Mouse (Mus musculus) adrenal gland, postnatal 4 days (tissue): ENCODE results near the gene Cdk5r1. TPM values are rescaled to one million over a fixed set of nuclear protein-coding genes. Genes with fewer than 3 reads are reported as not detected.
"Not testable (repeated sequence)": the region's sequence is repeated elsewhere in the genome, so short reads cannot be mapped to it uniquely, and the experiment has no call there.

Source experiments
- DNase-seq, 2 experiments: peaks; one replicate each; pipeline ENCODE4 v3.0.0; 2021 to 2022; ENCODE audit warnings: low spot score in 2 of 2, mixed read lengths in 2 of 2
- long read RNA-seq, 2 experiments: library from polyadenylated mRNA; stranded (forward); transcript quantifications; one replicate each; pipeline ENCODE4 v2.0.0; 2021
- total RNA-seq, 2 experiments: library from RNA; stranded (reverse); gene quantifications; 2 replicates each; pipeline ENCODE4 v1.2.3; 2021

The Cdk5r1 gene
- total RNA-seq = 1 to 10 TPM; 8.0 to 9.6 TPM
- long read RNA-seq, experiment 1, full-length matches to known transcripts = 2 of 2 reads
- long read RNA-seq, experiment 1, partial matches to known transcripts = 0 of 2 reads
- long read RNA-seq, experiment 1, other reads (novel, unspliced or antisense) = 0 of 2 reads
- long read RNA-seq, experiment 2, full-length matches to known transcripts = 7 of 7 reads
- long read RNA-seq, experiment 2, partial matches to known transcripts = 0 of 7 reads
- long read RNA-seq, experiment 2, other reads (novel, unspliced or antisense) = 0 of 7 reads

DNA sequence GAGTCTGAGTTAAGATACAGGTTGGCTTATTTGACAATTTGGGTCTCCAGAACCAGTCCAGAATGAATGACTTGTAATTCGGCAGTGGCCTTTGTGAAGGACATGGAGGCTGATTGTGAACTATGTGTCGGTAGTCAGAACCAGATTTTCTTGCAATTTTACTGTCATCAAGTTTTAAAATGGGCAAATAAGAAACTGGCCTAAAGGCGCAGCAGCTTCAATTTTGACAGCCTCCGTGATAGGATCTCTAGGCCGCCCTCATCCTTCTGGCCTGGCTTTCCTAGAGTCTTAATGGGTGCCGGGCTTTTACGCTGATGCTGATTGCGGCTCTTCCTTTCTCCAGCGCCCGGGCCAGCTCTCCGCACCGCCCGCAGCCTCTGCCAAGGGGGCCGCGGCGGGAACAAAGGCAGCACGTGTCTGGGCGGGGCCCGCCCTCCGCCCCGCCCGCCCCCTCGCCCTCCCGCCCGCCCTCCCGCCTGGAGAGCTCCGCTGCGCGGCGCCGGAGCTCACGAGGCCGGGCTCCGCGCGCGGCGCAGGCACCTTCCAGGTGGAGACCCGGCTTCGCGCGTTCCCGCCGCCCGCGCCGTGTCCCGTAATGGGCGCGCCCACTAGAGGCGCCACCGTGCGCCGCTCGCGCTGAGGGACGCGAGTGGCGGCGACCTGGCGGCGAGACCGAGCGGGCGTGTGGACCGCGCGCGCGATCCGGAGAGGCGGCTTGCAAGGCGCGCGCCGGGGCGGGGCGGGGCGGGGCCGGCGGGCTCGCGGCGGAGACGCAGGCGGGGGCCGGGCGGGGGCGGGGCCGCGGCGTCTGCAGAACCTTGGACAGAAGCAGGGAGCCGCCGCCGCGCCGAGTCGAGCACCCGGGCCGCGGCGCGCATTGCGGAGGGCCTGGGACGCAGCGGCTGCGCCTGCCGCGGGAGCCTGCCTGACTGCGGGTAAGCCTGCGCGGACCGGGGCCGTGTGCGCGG lies at the start of gene Cdk5r1:
Gene Cdk5r1, plus strand, starts transcription at position 802 of the 968 bp plus-strand sequence.
- peak; percentile 67 to 72 for DNase-seq

DNA sequence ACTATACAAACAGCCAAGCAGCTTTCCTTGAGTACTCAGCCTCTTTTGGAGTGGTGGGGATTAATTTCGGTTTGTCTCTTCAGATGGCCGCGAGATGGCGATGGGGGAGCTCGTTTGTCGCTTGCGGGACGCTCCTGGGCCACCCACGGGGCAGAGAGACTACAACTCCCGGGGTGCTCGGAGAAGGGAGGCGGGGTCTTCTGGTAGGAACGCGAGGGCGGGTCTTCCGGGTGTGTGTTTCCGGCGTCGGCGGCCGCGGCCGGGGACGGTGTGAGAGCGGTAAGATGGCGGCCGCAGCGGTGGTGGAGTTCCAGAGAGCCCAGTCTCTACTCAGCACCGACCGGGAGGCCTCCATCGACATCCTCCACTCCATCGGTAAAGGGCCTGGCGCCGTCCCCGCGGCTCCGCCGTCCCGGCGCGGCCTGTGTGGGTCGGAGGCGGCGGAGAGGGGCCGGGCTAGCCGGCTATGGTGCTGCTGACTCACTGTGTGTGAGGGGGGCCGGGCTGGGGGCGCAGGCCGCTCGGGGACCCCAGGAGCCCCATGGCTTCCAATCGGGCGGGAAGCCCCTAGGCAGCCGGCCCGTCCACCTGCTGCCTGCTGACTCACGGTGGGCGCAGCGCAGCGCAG lies 48.3 kb upstream of the Cdk5r1 start, which contains the start of gene Psmd11:
Gene Psmd11, plus strand, starts transcription at position 235 of the 628 bp plus-strand sequence.
- peak; percentile 80 to 92 for DNase-seq

DNA sequence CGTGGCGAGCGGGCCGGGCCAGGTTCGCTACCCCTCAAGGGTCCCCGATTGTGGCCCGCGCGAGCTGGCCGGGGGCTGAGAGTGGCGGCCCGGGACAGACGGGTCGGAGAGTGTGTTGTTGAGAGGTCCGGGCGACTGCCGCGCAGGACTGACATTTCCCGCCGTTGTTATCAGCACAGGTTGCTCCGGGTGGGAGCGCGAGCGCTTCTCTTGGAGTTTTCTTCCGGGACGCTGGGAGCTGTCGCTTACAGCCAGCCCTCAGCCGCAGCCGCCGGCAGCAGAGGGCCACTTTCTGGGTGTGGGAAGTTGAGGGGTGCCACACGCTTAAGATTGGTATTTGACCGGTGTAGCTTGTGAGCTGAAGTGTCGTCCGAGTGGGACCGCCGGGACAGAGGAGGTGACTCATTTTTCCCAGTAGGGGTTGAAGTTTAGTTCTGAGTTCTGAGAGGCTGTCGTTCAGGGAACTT lies 47.8 kb upstream of the Cdk5r1 start:
- DNase-seq = peak; percentile 18 to 20

DNA sequence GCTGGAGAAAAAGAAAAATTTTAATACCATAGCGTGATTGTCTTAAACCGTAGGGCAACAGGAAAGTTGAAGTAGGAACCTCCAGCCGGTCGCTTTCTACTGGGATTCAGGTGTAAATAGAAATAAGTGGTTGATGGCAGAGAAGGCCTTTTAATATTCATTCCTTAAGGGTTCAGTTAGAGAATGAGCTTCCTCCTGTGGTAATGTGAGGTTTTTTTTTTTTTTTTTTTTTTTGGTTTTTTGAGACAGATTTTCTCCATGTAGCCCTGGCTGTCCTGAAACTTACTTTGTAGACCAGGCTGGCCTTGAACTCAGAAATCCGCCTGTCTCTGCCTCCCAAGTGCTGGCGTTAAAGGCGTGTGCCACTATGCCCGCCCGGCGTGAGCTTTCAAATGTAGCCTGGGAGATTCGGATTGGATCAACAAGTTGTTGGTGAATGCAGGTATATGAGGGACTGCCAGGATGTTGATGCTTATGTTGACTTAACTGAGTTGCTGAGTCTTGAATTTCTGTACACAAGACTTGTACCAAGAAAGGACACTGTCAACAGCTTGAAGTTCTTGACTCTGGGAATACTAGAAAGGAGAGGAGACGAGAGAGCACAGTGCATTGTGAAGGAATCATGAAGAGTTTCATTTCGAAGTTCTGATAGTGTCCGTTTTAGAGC lies 47.2 kb upstream of the Cdk5r1 start:
- no peak for DNase-seq

DNA sequence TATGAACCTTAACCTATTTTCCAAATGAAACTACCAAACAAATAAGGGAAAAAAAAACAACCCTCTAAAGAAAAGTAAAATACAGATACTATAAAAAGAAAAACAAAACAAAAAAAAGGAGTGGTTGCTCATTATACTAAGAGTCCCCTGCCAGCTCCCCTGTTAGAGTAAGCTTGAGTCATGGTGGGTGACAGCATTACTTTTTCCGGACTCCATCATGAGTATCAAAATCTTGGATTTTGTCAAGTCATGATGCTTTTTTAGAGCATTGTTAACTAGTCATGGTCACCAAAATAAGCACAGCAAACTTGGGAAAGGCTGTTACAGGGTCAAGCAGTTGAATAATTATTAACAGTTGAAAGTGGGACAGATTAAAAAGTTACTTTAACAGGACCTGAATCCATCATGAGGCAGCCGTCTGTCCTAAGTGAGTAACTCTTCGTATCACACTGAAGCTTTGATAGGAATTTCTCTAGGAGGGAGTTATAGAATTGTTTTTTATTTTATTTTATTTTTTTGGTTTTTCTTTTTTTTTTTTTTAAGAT lies 46.4 kb upstream of the Cdk5r1 start:
- no peak for DNase-seq

DNA sequence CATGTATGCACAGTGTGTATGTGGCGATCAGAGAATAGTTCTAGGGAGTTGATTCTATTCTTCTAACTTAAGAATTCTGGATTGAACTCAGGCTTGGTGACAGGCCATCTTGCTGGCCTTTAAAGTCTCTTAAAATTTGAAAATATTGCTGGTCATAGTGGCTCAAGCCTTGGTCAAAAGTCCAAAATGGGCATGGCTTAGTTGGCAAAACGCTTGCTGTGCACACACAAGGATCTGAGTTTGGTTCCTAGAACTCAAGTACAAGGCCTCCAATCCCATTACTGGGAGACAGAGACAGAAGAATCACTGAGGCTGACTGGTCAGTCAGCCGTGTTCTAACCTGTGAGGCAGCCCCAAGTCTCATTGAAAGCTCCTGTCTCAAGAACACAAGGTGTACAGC lies 29.9 kb upstream of the Cdk5r1 start:
- DNase-seq = no peak

DNA sequence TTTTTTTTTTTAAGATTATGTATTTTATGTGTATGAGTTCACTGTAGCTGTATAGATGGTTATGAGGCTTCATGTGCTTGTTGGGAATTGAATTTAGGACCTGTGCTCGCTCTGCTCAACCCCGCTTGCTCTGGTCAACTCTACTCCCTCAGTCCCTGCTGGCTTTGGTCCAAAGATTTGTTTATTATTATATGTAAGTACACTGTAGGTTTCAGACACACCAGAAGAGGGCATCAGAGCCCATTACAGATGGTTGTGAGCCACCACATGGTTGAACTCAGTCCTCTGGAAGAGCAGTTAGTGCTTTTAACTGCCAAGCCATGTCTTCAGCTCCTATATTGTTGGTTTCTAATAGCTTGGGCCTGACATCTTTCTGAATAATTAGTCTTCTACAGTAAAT lies 27.0 kb upstream of the Cdk5r1 start:
- no peak for DNase-seq

DNA sequence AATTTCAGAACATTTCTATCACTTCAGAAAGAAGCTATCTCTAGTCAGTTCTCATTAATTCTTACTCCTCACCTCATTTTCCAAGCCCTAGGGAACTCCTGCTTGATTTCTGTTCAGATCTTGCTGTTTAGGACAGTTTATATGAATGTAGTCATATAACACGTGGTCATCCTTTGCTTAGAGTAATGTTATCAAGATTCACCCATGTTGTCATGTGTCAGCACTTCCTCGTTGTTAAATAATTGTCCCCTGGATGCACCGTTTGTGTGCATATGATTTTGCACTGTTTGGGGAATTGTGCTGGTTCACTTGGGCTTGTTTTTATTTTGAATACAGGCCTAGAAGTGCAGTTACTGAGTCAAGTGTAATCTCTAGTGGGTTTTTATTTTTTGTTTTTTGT lies 24.6 kb upstream of the Cdk5r1 start:
- no peak for DNase-seq

DNA sequence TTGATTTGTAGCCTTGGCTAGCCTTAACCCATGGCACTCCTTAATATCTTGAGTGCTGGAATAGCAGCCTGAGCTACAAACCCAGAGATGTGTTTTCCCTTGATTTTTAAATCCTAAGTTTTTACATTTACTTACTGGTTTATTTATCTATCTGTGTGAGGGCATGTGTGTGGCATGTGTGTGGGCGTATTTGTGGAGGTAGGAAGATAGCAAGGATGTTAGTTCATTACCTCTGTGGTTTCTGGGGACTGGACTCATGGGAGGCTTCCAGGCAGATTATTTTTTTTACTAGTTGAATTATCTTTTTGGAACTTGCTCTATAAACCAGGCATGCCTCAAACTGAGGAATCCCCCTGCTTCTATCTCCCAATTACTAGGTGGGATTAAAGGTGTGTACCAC lies 23.6 kb upstream of the Cdk5r1 start:
- no peak for DNase-seq

DNA sequence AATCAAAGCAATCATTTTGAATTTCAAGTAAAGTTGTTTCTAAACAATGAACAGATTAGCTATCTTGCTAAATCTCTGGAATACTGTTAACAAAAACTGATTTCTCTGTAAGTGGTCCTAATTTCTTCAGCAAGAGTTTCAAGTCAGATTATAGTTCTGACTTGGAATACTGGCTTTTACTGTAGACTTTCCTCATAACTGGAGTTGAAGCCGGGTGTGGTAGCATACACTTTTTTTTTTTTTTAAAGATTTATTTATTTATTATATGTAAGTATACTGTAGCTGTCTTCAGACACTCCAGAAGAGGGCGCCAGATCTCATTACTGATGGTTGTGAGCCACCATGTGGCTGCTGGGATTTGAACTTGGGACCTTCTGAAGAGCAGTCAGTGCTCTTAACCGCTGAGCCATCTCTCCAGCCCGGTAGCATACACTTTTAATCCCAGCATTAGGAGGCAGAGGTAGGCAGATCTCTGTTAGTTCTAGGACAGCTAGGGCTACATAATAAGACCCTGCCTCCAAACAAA lies 13.2 kb upstream of the Cdk5r1 start:
- DNase-seq = not testable (repeated sequence)

DNA sequence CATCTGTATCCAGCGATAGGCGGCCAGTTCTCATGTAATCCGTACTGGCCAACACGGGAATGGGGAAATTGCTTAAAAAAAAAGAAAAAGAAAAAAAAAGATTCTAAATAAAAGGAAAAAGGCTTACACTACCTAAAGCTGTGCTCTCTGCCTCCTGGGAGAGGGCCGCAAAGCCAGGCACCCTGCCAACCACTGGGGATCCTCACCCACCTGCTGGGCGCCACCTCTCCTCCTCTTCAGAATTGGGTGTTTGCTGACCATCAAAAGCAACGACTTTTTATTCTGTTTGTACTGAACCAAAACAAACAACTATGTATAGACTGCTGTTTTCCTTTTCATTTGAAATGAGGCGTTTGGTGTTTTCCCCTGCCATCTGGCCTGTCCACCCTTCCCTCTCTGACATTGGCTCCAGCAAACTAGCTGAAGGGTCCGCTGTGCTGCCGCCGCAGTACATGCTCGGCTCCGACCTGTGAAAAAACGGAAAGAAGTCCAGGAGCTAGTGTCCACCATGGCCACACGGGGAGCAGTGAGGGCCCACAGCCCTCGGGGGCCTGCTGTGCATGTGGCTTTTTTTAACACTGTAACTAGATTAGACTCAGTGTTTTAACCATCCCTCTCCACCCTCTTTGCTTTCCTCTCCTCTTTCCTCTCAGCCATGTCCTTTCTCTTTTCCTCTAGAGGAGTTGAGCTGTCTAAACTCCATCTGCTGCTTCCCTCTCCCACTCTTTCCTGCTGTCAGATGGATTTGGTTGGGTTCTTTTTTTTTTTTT lies 4.8 kb upstream of the Cdk5r1 start:
- DNase-seq = no peak

DNA sequence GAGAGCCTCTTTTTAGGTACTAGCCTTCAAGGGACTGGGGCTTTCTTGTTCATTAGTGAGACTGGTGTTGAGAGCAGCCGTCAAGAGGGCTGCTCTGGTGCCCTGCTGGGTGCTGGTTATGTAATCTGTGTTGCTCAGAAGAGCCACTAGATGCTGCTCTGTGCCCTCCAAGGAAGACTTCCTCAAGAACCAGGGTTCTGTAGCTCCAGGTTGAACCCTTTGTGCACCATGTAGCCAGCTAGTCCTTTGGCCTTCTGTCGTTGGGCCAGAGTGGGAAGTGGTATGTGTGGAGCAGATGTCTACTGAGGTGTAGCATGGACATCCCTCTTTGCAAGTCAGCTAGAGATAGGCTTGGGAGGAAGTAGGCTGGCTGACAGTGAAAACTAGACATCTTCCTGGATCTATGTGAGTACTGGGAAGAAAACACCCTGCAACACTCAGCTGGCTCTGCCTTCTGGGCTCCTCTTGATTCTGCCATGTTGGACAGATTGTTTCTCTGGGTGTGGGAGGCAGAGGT lies 2.6 kb upstream of the Cdk5r1 start:
- no peak for DNase-seq

DNA sequence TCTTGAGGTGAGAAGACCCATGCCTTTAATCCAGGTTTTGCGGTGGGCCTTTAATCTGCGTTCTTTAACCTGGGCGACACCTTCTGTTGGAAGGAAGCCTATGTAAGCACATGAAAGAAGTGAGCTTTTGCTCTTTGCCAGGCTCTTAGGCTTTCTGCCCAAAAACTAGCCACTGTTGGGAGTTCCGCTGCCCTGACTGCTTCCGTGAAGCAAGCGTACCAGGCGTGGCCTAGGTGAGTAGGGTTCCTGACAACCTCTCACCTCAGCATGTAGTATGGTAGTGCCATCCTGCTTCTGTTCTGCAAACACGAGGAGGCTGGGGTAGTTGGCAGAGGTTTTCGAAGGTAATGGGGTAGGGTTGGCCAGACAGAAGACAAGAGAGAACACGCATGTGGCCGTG lies 2.0 kb upstream of the Cdk5r1 start:
- no peak for DNase-seq

DNA sequence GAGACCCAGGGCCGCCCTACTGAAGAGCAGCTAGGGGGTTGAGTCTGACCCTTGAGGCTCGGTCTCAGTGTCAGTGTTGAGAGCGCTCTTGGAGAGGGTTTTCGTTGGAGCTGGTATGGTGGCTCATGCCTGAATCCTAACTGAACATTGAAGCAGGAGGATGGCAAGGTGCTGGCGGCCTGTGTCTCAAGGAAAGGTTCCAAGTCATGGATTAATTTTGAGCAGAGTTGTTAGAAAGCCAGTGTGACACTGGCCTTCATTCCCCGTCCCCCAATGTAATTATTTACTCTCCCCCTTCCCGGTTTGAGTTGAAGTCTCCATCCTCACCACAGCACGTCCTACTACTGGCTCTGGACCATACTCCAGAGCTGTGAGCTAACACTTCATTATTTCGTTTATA lies 1.3 kb upstream of the Cdk5r1 start:
- no peak for DNase-seq

DNA sequence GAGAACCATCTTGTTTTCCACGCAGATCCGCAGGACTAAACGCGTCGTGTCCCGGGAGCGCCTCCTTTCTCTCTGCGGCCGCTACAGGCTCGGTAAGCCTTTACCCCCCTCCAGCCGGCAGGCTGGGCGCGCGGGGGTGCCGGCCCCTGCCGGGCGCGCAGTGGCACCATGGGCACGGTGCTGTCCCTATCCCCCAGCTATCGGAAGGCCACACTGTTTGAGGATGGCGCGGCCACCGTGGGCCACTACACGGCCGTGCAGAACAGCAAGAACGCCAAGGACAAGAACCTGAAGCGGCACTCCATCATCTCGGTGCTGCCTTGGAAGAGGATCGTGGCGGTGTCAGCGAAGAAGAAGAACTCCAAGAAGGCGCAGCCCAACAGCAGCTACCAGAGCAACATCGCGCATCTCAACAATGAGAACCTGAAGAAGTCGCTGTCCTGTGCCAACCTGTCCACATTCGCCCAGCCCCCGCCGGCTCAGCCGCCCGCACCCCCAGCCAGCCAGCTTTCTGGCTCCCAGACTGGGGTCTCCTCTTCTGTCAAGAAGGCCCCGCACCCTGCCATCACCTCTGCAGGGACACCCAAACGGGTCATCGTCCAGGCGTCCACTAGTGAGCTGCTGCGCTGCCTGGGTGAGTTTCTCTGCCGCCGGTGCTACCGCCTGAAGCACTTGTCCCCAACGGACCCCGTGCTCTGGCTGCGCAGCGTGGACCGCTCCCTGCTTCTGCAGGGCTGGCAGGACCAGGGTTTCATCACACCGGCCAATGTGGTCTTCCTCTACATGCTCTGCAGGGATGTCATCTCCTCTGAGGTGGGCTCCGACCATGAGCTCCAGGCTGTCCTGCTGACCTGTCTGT lies 747 bp downstream of the Cdk5r1 start:
- no peak for DNase-seq

DNA sequence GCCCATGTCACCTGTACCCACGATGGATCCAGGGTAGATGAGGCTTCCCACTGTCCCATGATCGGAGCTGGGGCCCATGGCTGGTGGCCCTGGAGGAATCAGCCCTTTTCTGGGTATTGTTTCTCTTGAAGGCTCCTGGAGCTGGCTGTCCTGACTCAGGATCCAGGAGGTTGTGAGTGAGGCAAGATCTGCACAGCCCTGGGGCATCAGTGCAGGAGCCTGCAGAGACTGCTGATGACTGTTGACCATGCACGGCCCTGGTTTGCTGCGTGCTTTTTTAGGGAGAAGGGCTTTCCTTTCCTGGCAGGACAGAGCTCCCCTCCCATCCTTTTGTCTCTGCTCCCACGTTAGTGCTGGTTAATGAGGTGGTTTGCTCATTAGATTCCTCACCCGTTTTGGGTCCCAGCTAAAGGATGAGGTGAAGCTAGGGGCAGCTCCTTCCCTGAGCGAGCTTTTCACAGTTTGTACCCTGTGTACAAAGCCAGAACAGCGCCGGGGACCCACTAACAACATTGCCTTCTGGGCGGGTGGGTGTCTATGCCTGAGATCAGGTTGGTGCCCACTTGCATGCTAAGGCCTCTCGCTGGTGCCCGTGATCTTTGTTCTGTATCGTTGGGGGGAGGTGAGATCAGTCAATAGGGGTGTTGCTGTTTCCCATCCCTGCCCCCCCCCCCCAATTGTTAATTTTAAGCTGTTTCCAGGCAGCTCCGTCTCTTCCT lies 2.0 kb downstream of the Cdk5r1 start:
- DNase-seq = no peak

DNA sequence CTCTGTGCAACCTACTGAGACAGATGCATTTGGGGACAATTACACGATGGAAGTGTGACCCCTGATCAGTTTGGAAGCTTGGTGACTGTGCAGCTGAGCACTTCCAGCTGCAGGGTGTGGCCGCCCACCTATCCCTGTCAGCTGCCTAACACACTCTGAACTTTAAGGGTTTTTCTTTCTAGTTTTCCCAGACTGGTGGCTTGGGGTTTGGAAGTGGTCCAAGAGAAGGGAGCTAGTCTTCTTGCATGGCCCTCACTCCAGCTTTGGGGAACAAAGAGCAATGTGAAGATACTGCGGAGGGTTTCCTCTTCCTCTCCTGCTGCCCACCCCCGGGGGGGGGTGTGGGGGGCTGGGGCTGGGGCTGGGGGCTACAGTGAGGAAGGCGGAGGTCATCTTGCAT lies 2.6 kb downstream of the Cdk5r1 start:
- DNase-seq = no peak
